Mouse (Mus musculus) thymus, postnatal 36 days (tissue): Measurements from ENCODE around the gene Mrpl1.

ENCODE experiments used
- DNase-seq, 2 experiments: peaks; one replicate each; pipeline ENCODE4 v3.0.0; 2022; ENCODE audit warnings: mixed read lengths in 2 of 2

Mrpl1 gene

GRCm38 (mm10) chr5:96208543-96208942 lies 750 bp upstream of the Mrpl1 start:
- peak; percentile 23 to 29 for DNase-seq

DNA sequence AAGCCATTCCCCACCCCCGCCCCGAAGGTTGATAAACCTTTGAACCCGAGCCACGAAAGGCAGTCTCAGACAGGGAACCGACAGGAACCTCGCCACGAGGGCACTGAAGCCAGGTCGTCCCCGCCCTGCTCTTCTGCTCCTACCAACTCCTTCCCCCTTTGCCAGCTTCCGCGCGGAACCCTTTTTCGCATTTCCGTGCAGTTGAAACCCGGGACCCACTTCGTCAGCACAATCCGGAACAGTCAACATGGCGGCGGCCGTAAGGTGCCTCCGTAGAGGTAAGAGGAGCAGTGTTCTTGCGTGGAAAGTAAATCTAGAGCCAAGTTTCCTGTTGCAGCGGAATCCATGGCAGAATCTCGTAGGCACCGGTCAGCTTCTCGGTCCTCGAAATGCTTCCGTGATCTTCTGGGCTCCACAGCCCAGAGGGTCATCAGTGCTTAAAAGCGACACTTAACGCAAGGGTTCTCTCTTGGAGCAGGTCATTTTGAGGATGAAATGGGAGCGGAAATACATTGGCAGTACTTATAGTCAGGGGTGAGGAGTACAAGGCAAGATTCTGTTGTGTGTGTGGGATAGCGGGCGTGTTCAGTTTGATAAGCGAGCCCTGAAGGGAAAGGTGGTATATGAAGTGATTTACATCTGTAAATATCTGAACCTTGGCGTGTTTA lies 757 bp downstream of the Mrpl1 start:
- DNase-seq = peak; percentile 92 to 93

- no peak for DNase-seq
Observed at GRCm38 (mm10) chr5:96218648-96219047, 9.4 kb downstream of the Mrpl1 start.

GRCm38 (mm10) chr5:96219512-96219911 lies 10.2 kb downstream of the Mrpl1 start:
- DNase-seq = no peak

- DNase-seq = no peak
Observed at GRCm38 (mm10) chr5:96221298-96221697, 12.0 kb downstream of the Mrpl1 start.

DNA sequence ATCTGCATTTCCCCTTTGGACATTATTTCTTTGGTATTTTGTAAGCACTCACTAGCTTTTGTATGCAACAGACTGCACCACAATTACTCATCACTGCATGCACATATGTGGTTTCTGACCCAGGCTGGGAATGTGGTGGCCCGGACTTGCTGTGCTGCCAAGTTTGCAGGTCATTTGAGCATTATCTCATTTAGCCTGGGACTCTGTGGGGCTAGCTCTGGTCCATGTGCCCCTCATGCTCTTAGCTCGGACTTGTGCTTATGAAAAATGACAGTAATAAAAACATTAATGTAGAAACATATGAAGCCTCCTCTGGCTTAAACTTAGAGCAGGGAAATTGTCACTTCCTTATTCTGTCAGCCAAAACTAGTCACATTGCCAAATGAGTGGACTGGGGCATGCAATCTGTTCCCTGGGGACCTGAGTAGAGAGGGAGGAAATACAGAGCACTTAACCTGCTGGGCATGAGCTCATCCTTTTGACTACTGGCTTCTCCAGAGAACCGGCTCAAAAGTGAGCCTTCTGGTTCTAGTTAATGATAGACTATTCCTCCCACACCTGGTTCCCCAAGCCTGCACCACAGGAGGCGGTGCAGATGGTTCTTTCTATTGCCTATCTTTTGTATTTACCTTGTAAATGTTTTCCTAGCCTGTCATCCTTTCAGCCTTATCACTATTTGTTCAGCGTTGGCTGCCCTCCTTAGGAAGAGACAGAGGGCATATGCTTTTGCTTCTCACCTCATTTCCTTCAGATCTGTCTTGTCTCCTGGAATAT lies 12.7 kb downstream of the Mrpl1 start:
- DNase-seq = no peak

- DNase-seq = no peak
Observed at GRCm38 (mm10) chr5:96222964-96223363, 13.7 kb downstream of the Mrpl1 start.

DNA sequence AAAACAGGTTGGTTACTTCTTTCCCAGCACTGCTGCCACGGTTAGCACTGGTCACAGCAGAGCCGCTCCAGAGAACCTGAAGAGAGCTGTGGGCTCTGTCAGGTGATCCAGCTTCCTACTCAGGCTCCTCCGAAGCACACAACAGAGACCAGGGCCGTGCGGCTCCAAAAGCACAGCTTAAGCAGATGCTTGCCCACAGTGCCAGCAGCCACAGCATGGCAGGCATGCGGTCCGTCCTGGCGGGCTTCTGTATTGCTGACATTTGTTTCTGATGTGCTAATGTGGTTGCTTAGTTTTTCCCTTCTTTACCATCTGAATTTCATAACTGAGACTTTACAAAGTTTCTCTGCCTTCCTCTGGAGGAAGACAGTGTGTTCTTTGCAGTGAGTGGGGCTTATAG lies 17.2 kb downstream of the Mrpl1 start:
- no peak for DNase-seq

DNA sequence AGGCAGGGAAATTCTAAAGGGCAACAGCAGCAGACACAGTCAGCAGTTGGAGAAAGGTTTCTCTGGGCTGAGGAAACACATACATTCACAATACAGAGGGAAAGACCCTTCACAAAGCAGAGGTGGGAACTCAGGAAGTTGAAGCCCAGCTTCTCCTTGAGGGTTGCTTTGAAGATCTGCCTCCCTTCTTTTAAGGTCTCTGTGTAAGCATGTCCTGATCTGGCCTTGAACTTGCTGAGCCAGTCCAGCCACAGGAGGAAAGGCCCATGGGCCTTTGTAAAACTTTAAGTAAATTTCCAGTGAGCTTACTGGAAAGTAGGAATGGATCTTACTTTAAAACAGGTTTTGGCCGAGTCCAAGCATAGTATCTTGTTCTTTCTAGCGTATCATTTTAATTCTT lies 19.7 kb downstream of the Mrpl1 start:
- DNase-seq = no peak

- peak in 1 of 2 experiments; percentile 6 for DNase-seq
Observed at GRCm38 (mm10) chr5:96238797-96239196, 29.5 kb downstream of the Mrpl1 start.

- no peak for DNase-seq
Observed at GRCm38 (mm10) chr5:96240856-96241255, 31.6 kb downstream of the Mrpl1 start.

GRCm38 (mm10) chr5:96244511-96244910 lies 35.2 kb downstream of the Mrpl1 start:
- no peak for DNase-seq

DNA sequence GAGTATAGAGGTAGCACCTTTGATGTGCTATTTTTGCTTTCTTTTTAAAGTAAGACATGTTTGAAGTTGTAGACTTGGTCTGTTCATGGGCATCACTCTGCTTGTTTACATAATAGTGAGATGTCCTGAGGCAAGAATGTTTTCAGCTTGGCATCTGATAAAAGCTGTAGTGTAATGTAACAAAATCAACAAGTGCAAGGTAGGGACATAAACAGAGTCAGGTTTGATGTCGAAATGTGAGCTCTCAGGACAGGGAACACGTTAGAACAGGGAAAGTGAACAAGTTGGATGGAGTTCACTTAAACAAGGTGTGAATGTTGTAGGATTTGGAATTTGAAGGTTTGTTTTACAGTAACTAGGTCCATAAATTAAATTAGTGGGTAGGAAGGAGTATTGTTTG lies 44.7 kb downstream of the Mrpl1 start:
- no peak for DNase-seq

DNA sequence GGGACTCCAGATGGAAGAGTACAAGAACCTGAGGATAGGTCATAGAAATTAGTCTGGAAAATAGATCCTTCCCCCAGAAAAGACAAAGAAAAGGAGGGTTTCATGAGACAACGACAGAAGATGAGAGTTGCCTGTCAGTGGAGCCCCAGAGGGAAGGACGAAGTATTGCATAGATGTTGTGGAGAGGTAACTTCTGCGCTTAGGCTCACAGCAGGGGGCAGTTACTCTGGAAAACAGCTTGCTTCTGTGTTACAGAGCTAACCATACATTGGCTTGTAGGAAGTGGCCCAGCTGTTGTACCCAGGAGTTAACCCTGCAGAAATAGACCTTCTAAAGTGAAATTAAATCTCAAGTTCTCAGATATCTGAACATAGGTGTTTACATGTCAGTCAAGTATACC lies 45.9 kb downstream of the Mrpl1 start:
- no peak for DNase-seq

DNA sequence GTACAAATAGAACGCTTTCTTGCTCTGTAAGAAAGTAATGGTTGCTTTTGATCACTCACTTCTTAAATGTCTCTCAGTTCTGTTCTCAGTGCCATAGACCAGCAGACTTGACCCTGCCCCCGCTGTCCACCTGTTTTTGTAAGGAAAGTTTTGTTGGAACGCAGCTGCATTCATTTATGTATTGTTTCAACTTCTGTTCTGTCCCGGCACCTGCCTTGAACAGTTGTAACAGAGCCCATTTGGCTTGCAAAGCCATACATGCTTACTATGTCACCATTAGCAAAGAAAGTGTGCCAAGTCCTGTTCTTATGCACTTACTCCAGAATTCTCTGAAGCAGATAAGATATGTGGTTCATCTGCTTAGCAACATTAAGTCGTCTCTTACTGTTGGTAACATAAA lies 48.9 kb downstream of the Mrpl1 start:
- DNase-seq = no peak

DNA sequence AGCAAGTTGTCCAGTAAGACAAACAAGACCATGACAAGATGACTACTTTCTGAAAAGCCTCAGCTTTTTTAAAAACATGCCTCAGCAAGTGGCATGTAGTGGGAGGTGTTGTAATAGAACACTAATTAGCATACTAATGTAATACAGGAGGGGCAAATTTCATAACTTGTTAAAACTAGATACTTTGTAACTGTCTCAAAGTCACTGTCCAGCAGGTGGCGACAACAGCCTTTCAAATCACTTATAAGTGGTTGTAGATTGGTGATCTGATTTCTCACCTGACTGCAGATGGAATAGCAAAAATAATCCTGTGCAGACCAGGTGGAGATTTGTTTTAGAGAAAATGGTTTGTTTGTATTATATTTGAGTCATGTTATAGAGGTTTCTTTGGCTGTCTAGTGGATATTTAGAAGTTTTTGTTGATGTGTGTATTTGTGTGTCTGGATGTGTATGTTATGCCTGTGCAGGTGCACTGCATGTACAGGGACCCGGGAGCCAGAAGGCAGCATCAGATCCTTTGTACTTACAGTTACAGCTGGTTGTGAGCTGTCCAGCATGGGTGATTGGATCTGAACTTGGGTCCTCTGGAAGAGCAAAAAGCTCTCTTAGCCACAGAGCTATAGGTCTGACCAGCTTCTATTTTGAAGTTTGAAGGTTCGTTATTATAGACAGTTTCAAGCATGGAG lies 57.9 kb downstream of the Mrpl1 start:
- DNase-seq = peak; percentile 29 to 50

DNA sequence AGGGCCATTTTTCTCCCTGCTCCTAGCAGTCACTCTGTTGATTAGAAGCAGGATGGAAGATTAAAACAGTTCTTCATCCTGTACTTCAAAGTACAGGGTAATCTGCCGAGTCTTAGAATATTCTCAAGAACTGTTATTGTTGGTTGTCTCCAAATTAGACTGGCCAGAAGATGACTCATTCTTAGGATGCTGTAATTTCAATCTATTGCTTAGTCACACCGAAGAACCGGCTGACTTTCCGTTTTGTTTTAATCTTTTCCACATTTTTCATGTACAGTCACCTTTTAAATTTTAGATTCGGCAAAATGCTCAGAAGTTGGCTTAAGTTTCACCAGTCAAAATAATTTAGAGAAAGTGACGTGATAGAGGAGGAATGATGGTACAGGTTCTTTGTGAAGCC lies 61.8 kb downstream of the Mrpl1 start:
- DNase-seq = no peak

DNA sequence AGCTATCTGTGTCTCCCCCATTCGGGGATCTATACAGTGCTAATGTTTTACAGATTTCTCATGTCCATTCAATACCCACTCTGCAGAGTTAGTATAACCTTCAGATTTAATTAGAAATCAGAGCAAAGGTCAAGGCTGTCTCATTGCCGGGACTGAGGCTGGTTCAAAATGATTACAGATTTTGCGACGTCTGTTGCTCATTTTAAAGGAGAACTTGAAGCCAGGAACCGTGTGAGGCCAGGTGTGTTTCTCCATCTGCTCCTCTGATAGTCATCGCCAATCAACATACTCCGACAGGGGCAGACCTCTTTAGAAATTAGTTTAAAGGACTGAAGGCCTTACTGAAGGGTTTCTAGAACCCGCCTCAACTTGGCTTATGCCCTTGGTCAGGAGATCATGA lies 96.5 kb downstream of the Mrpl1 start:
- no peak for DNase-seq

DNA sequence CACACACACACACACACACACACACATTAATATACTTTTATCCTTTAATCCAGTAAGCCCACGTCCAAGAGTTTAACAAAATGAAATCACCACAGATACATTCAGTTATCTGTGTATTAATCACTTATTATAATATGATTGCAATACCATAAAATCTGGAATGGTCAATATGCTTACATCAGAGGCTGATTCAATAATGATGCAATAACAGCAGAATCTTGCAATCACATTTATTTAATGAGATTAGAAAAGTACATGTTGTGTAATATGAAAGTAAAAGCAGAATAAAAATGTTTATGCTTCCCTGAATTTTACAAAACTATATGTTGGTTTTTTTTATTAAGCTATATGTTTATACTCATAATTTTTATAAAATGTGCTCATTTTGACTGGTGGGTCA lies 97.0 kb downstream of the Mrpl1 start:
- DNase-seq = no peak

GRCm38 (mm10) chr5:96306826-96307225 lies 97.5 kb downstream of the Mrpl1 start:
- DNase-seq = no peak

- DNase-seq = no peak
Observed at GRCm38 (mm10) chr5:96308086-96308485, 98.8 kb downstream of the Mrpl1 start.

DNA sequence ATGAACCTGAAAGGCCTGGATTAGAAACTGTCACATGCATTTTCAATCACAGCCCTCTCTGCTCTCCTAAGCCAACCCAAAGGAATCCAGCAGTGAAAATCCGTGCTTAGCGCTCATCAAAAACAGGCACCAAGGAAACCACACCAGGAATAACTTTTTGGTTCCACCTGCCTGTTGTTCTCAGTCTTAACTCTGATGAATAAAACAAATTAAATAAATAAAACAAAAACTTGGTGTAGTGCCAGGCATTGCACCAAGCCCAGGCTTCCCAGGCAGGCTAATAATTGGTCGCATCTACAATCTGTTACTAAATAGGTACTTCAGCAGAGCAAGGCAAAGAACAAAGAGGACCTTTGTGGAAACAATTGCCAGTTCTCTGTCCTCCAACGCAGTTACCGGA lies 99.4 kb downstream of the Mrpl1 start:
- no peak for DNase-seq

DNA sequence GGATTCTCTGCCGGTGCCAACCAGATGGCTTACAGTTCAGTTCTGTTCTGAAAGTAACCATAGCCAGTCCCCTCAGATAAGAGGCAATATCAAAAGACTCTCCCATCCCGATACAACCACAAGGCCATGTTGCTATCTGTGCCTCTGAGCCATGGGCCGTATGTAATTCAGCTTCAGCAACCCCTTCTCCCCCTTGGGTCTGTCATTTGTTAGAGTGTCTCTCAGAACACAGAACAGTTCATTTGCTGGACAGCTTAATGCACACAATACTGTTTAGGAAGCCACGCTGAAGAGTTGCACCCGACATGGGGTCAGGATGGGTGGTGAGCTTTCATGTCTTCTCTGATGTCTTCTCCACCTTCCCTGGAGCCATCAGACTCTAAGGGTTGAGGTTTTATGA lies 100.3 kb downstream of the Mrpl1 start:
- no peak for DNase-seq

DNA sequence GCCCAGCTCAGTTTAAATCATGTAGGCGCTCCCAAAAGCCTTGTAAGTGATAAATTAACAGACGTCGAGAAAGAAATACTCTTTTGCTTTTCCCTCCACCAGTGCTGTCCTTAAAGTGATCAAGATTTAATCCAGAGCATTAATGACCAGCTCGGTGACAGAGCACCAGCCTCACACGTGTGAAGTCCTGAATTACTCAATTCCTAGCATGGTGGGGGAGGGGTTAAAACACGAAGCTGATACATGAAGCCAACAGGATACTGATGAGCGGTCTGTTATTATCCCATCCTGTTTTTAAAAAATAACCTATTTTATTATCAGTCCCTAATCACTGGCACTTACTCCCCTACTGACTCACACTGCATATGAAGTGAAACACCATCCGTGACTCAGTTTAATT lies 102.4 kb downstream of the Mrpl1 start:
- DNase-seq = no peak
